Mouse (Mus musculus): ENCODE results near the gene Ccdc9b. TPM values are rescaled to one million over a fixed set of nuclear protein-coding genes. Genes with fewer than 3 reads are reported as not detected.

The Ccdc9b gene
- polyA plus RNA-seq, 1 experiment = 3.1 TPM

DNA sequence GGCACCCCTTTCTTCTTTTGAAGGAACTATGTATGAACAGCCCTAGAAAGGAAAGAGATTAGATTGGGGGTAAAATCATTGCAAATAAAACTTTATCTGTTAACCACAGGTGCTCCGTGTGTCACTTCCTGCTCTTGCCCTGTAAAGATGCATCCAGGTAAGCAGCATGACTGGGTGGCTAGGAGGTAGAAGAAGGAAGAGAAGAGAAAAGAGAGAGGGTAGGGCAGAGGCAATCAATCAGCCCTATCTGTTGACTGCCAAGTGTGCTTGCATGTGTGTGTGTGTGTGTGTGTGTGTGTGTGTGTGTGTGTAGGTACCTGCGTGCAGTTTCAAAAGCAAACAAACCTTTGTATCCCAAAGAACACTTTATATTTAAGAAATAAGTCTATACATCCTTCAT, 12.1 kb upstream of the Ccdc9b start:
- WGBS = 64% methylated on average over 2 of the region's 2 CpGs
- DNase-seq (ENCODE audit: low read depth in 1 of 2, low spot score in 2 of 2) = no peak
- Histone ChIP-seq H3K27ac (ENCODE audit: insufficient read depth, low read length) (no peak overlapping the region), H3K36me3 (ENCODE audit: control insufficient read depth, insufficient read depth, low read length) (no peaks in the 10 kb centered on the region), H3K27me3 (ENCODE audit: control insufficient read depth, insufficient read depth, low read length) (no peaks in the 10 kb centered on the region), H3K4me3 (ENCODE audit: extremely low read depth, insufficient read depth, insufficient read length) (no peak overlapping the region), H3K4me1 (ENCODE audit: control insufficient read depth, insufficient read depth, insufficient read length) (no peaks in the 10 kb centered on the region; the same call in 1 of the 2 replicates)
- TF ChIP-seq CTCF (IDR thresholded peaks at IDR 0.05; ENCODE audit: extremely low read depth, insufficient read depth, insufficient read length, insufficient replicate concordance) (no peak), POLR2A (IDR thresholded peaks at IDR 0.05; ENCODE audit: low read depth, low read length) (no peak)

DNA sequence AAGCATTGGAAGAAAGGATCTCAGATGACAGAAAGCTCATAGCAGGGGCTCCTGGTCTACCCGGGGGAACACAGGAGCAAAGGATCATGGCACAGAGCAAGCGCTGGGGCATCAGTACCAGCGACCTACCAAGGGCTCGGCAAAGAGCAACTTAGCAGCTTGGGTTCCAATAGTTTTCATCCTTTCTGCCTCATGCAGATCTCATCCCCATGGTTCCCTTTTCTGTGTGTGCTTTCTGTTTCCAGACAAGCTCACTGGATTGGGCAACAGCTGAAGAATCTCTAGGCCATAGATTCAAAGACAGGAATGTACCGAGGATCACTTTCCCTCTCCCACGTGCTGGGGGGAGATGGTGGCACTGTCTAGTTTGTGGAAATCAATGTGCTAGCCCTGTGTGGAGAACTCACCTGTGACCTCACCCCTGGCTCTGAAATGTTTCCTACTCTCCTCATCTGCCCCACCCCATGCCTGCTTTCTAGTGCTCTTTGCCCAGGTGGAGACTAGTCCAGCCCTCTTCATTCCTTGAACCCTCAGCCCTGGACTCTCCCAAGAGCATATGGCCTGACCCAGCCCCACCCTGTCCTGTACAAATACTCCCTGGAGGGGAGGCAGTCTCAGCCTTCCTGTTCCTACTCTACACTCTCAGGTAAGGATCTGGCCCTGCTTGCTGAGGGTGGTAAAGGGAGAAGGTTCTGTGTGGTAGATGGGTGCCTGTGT, 9.9 kb upstream of the Ccdc9b start, which contains the start of gene Phgr1:
TSS of gene Phgr1 (plus strand) at position 612 of the 717 bp plus-strand sequence.
- DNase-seq (ENCODE audit: low read depth in 1 of 2, low spot score in 2 of 2) = no peak
- Histone ChIP-seq H3K27me3 (ENCODE audit: control insufficient read depth, insufficient read depth, low read length) (no peaks in the 10 kb centered on the region), H3K4me1 (ENCODE audit: control insufficient read depth, insufficient read depth, insufficient read length) (no peaks in the 10 kb centered on the region), H3K27ac (ENCODE audit: insufficient read depth, low read length) (no peak within 1 kb of the TSS), H3K4me3 (ENCODE audit: extremely low read depth, insufficient read depth, insufficient read length) (no peak within 1 kb of the TSS), H3K36me3 (ENCODE audit: control insufficient read depth, insufficient read depth, low read length) (no peaks in the 10 kb centered on the region)
- no peak for TF ChIP-seq CTCF (IDR thresholded peaks at IDR 0.05; ENCODE audit: extremely low read depth, insufficient read depth, insufficient read length, insufficient replicate concordance)
- no peak for TF ChIP-seq POLR2A (IDR thresholded peaks at IDR 0.05; ENCODE audit: low read depth, low read length)
- 79% methylated on average over 6 of the region's 6 CpGs for WGBS

DNA sequence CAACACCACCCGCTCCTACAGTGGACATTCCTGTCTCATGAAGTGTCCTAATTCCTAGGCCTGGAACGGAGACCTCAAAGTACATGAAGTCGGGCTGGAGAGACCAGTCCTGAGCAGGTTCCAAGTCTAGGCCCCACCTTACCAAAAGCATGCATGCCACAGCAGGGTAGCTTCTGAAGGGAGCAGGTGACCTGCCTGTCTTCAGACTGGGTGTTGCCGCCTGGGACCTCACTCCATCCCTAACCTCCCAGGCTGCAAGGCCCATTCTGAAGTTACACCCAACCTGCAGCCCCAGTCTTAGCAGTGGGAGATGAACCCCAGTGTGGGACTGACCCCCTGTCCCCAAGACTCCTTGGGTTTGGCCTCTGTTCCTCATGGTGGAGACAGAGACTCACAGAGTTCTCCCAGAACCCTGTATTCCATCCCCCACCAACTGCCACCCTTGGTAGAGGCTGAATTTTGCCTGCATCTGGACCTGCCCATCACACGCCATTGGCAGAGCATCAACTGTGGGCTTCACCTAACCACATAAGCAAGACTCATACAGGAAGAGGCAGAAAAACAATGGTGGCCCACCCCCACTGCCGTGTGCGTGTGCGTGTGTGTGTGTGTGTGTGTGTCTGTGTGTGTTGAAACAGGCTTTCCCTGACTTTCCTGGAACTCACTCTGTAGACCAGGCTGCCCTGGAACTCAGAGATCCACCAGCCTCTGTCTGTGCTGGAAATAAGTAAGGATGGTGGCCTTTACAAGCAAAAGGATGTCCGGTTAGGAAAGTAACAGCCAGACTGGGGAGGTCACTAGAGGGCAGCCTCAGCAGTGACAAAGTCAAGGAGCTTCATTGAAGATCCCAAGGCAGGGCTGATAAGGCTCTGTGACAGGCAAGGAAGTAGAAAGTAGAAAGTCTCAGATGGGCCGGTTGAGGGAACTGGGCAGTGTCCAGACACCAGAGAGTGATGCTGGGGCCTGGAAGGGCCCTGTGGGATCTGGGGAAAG, 3.9 kb upstream of the Ccdc9b start:
- Histone ChIP-seq H3K36me3 (ENCODE audit: control insufficient read depth, insufficient read depth, low read length) (no peaks in the 10 kb centered on the region), H3K4me1 (ENCODE audit: control insufficient read depth, insufficient read depth, insufficient read length) (no peaks in the 10 kb centered on the region), H3K27me3 (ENCODE audit: control insufficient read depth, insufficient read depth, low read length) (no peaks in the 10 kb centered on the region), H3K27ac (ENCODE audit: insufficient read depth, low read length) (no peak overlapping the region), H3K4me3 (ENCODE audit: extremely low read depth, insufficient read depth, insufficient read length) (no peak overlapping the region)
- no peak for DNase-seq (ENCODE audit: low read depth in 1 of 2, low spot score in 2 of 2)
- WGBS = 60% methylated on average over 10 of the region's 10 CpGs
- TF ChIP-seq POLR2A (IDR thresholded peaks at IDR 0.05; ENCODE audit: low read depth, low read length) = no peak
- no peak for TF ChIP-seq CTCF (IDR thresholded peaks at IDR 0.05; ENCODE audit: extremely low read depth, insufficient read depth, insufficient read length, insufficient replicate concordance)

DNA sequence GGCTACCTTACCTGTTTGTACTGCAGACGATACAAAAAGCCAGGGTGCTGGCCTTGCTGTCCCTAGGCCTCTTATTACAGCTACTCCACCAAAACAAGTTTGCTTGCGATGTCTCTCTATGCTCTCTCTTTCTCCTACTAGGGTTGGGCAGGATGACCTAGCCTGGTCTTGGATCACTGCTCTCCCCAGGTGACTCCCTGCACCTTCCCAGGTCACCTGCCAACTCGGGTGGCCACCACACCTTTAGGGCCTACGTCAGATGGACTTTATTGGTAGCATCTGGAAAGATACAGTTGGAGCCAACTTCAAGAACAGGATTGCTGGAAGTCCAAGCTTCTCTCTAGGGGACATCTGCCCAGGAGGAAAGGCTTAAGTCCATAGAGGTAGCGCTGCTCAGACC, 2.4 kb upstream of the Ccdc9b start:
- H3K27me3 ChIP-seq (ENCODE audit: control insufficient read depth, insufficient read depth, low read length) = no peaks in the 10 kb centered on the region
- H3K27ac ChIP-seq (ENCODE audit: insufficient read depth, low read length) = no peak overlapping the region
- 87% methylated on average over 5 of the region's 5 CpGs for WGBS
- no peak overlapping the region for H3K4me3 ChIP-seq (ENCODE audit: extremely low read depth, insufficient read depth, insufficient read length)
- H3K4me1 ChIP-seq (ENCODE audit: control insufficient read depth, insufficient read depth, insufficient read length) = no peaks in the 10 kb centered on the region
- H3K36me3 ChIP-seq (ENCODE audit: control insufficient read depth, insufficient read depth, low read length) = no peaks in the 10 kb centered on the region
- DNase-seq (ENCODE audit: low read depth in 1 of 2, low spot score in 2 of 2) = no peak
- TF ChIP-seq POLR2A (IDR thresholded peaks at IDR 0.05; ENCODE audit: low read depth, low read length) (no peak), CTCF (IDR thresholded peaks at IDR 0.05; ENCODE audit: extremely low read depth, insufficient read depth, insufficient read length, insufficient replicate concordance) (no peak)

DNA sequence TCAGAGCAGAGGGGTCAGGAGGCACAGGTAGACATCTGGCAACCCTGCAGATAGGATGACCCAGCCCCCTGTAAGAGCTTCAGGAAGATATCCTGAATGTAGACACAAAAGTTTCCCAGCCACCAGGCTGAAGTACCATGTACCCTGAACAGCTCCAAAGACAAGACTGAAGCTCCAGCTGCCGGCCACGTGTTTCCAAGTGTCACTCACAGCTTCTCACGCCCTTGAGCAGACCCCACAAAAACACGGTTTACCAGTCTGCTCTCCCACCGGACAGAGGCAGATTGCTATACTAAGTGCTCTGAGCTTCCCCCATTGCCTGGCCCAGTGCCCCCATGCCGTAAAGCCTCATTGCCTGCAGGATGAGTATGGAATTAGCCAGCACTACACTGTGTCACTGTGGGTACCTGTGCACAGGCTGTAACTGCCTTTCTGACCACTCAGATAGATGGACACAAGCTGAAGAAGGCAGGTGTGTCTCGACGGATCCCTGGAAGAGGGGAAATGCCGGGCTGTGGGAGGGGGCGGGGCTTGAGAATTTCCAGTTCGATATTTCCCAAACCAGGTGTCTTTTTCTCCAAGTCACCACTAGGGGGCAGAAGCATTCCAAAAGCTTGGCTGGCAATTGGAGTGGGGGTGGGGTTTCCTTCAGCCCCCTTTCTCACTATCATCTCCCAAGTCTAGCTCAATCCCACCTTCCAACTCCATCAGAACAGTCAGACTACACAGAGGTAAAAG, 1.8 kb upstream of the Ccdc9b start:
- H3K27ac ChIP-seq (ENCODE audit: insufficient read depth, low read length) = no peak overlapping the region
- no peak overlapping the region for H3K4me3 ChIP-seq (ENCODE audit: extremely low read depth, insufficient read depth, insufficient read length)
- peak in 1 of 2 experiments; percentile 27 for DNase-seq (ENCODE audit: low read depth in 1 of 2, low spot score in 2 of 2)
- 41% methylated on average over 11 of the region's 11 CpGs for WGBS
- no peaks in the 10 kb centered on the region for H3K27me3 ChIP-seq (ENCODE audit: control insufficient read depth, insufficient read depth, low read length)
- no peaks in the 10 kb centered on the region for H3K4me1 ChIP-seq (ENCODE audit: control insufficient read depth, insufficient read depth, insufficient read length)
- TF ChIP-seq POLR2A (IDR thresholded peaks at IDR 0.05; ENCODE audit: low read depth, low read length) (no peak), CTCF (IDR thresholded peaks at IDR 0.05; ENCODE audit: extremely low read depth, insufficient read depth, insufficient read length, insufficient replicate concordance) (peak; percentile 44; the same call in 1 of the 2 replicates)
- H3K36me3 ChIP-seq (ENCODE audit: control insufficient read depth, insufficient read depth, low read length) = no peaks in the 10 kb centered on the region

DNA sequence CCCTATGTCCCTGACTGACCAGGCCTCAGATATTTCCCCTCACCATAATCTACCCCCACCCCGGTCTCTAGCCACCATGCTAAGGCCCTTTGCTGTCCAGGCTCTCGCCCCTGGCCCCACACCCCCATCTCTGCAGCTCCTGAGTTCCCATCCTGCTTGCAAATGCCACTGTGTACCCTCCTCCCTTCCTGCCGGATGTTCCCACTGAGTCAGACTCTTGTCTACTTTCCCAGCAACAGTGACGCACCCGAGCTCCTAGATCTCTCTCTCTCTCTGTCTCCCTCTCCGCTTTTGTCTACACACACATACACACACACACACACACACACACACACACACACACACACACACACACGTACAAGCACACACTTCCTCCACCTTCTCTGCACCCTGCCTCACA, 1.0 kb upstream of the Ccdc9b start:
- DNase-seq (ENCODE audit: low read depth in 1 of 2, low spot score in 2 of 2) = no peak
- WGBS = 75% methylated on average over 7 of the region's 7 CpGs
- Histone ChIP-seq H3K36me3 (ENCODE audit: control insufficient read depth, insufficient read depth, low read length) (no peaks in the 10 kb centered on the region), H3K4me1 (ENCODE audit: control insufficient read depth, insufficient read depth, insufficient read length) (no peaks in the 10 kb centered on the region), H3K27ac (ENCODE audit: insufficient read depth, low read length) (peak overlapping the region; percentile 42), H3K27me3 (ENCODE audit: control insufficient read depth, insufficient read depth, low read length) (no peaks in the 10 kb centered on the region), H3K4me3 (ENCODE audit: extremely low read depth, insufficient read depth, insufficient read length) (no peak overlapping the region)
- TF ChIP-seq CTCF (IDR thresholded peaks at IDR 0.05; ENCODE audit: extremely low read depth, insufficient read depth, insufficient read length, insufficient replicate concordance) (no peak), POLR2A (IDR thresholded peaks at IDR 0.05; ENCODE audit: low read depth, low read length) (no peak)

Measured in spleen, adult 2 months (tissue).